Mouse (Mus musculus) embryonic facial prominence, embryonic 14.5 days (tissue): ENCODE data around the gene Chrnd. TPM values are rescaled to one million over a fixed set of nuclear protein-coding genes. Genes with fewer than 3 reads are reported as not detected.

Experiments used
- ATAC-seq: fragments of 200-750 bp; cut with Nextera tagmentation; 2 replicates; pipeline ENCODE4 v1.8.0; 2017; ENCODE audit warnings: low read depth, moderate number of reproducible peaks, moderate TSS enrichment
- DNase-seq: peaks from one replicate; pipeline ENCODE4 v3.0.0-alpha.2; 2015; ENCODE audit warnings: low spot score
- H3K27ac ChIP-seq: fragments of 300-500 bp; sonication (generic); replicated peaks from 2 replicates; pipeline ENCODE4 v1.5.1; 2014; ENCODE audit warnings: low read depth, mild to moderate bottlenecking, low read length, moderate library complexity
- H3K27me3 ChIP-seq: fragments of 300-500 bp; sonication (generic); replicated peaks from 2 replicates; pipeline ENCODE4 v1.6.1; 2014; ENCODE audit warnings: low read length; ENCODE audit not compliant: control insufficient read depth, insufficient read depth
- H3K36me3 ChIP-seq: fragments of 300-500 bp; sonication (generic); 2 replicates; pipeline ENCODE4 v1.6.1; 2014; ENCODE audit warnings: low read length, mixed read lengths; ENCODE audit not compliant: control insufficient read depth, insufficient read depth
- H3K4me1 ChIP-seq: fragments of 300-500 bp; sonication (generic); 2 replicates; pipeline ENCODE4 v1.6.1; 2014; ENCODE audit warnings: antibody characterized with exemption, low read length; ENCODE audit not compliant: control insufficient read depth, insufficient read depth
- H3K4me2 ChIP-seq: fragments of 300-500 bp; sonication (generic); 2 replicates; pipeline ENCODE4 v1.6.1; 2014; ENCODE audit warnings: low read depth, mild to moderate bottlenecking, low read length, moderate library complexity, mixed read lengths
- H3K4me3 ChIP-seq: fragments of 300-500 bp; sonication (generic); 2 replicates; pipeline ENCODE4 v1.5.1; 2014; ENCODE audit warnings: low read depth, mild to moderate bottlenecking, low read length
- H3K9ac ChIP-seq: fragments of 300-500 bp; sonication (generic); 2 replicates; pipeline ENCODE4 v1.6.1; 2014; ENCODE audit warnings: low read depth, mild to moderate bottlenecking, low read length, moderate library complexity, mixed read lengths
- H3K9me3 ChIP-seq: fragments of 300-500 bp; sonication (generic); 2 replicates; pipeline ENCODE4 v1.6.1; 2016; ENCODE audit warnings: low read length; ENCODE audit not compliant: control insufficient read depth
- WGBS: fragments of 180-500 bp; shearing (Covaris S2); extraction: QIAGEN DNeasy Blood & Tissue Kit; methylation state at CpG from one replicate; pipeline ENCODE4 v1.1.7; 2014; 5-methylcytosine and 5-hydroxymethylcytosine counted together
- polyA plus RNA-seq: library from polyadenylated mRNA; unstranded; fragments of >200 nt; fragmentation: Nextera tagmentation; extraction: Ambion mirVana; gene quantifications from 2 replicates; pipeline ENCODE4 v1.2.1, GENCODE M21; 2014

The Chrnd gene
- polyA plus RNA-seq, 1 experiment from 2014 or later = 12.5 TPM

- H3K27me3 ChIP-seq = peaks cover 52% of the 10 kb centered on the region
- 4% methylated on average over 37 of the region's 54 CpGs for WGBS
Observed at GRCm38 (mm10) chr1:87186261-87187036, 4.0 kb upstream of the Chrnd start.

GRCm38 (mm10) chr1:87187037-87187355 is 3.4 kb upstream of the Chrnd start:
- H3K36me3 ChIP-seq = no peaks in the 10 kb centered on the region
- peak overlapping the region; percentile 69 for H3K9ac ChIP-seq
- peak overlapping the region; percentile 58 for H3K4me3 ChIP-seq
- WGBS = 0% methylated on average over 15 of the region's 15 CpGs
- H3K27me3 ChIP-seq = peaks cover 48% of the 10 kb centered on the region
- H3K4me2 ChIP-seq = peak overlapping the region; percentile 98
- peak; percentile 84 for DNase-seq
- H3K27ac ChIP-seq = no peak overlapping the region
- H3K4me1 ChIP-seq = 0 out of 2 replicates have a peak, but pooled peaks cover 4% of the 10 kb centered on the region
- no peaks in the 10 kb centered on the region for H3K9me3 ChIP-seq
- peak; percentile 51 for ATAC-seq

More at GRCm38 (mm10) chr1:87186261-87187036, 4.0 kb upstream of the Chrnd start:
- 0 out of 2 replicates have a peak, but pooled peaks cover 4% of the 10 kb centered on the region for H3K4me1 ChIP-seq
- ATAC-seq (peak; percentile 27), DNase-seq (peak; percentile 29)
- no peaks in the 10 kb centered on the region for H3K9me3 ChIP-seq
- H3K4me2 ChIP-seq = peak overlapping the region; percentile 98
- no peaks in the 10 kb centered on the region for H3K36me3 ChIP-seq
- no peak overlapping the region for H3K27ac ChIP-seq
- peak overlapping the region; percentile 69 for H3K9ac ChIP-seq
- H3K4me3 ChIP-seq = peak overlapping the region; percentile 58

DNA sequence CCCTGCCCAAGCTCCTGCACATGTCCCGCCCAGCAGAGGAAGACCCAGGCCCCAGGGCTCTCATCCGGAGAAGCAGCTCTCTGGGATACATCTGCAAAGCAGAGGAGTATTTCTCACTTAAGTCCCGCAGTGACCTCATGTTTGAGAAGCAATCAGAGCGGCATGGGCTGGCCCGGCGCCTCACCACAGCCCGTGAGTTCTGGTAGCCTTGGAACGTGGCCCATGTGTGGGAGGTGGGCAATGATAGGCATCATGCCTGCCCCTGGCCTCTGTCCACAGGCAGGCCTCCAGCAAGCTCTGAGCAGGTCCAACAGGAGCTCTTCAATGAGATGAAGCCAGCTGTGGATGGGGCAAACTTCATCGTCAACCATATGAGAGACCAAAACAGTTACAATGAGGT is 6.9 kb downstream of the Chrnd start:
- 75% methylated on average over 9 of the region's 9 CpGs for WGBS
- H3K27me3 ChIP-seq = no peaks in the 10 kb centered on the region; the same call in 1 of the 2 replicates
- H3K4me2 ChIP-seq = no peak overlapping the region
- ATAC-seq (no peak), DNase-seq (no peak)
- H3K4me3 ChIP-seq = no peak overlapping the region
- no peak overlapping the region for H3K27ac ChIP-seq
- H3K36me3 ChIP-seq = no peaks in the 10 kb centered on the region
- H3K9me3 ChIP-seq = no peaks in the 10 kb centered on the region
- no peak overlapping the region for H3K9ac ChIP-seq
- no peaks in the 10 kb centered on the region for H3K4me1 ChIP-seq

DNA sequence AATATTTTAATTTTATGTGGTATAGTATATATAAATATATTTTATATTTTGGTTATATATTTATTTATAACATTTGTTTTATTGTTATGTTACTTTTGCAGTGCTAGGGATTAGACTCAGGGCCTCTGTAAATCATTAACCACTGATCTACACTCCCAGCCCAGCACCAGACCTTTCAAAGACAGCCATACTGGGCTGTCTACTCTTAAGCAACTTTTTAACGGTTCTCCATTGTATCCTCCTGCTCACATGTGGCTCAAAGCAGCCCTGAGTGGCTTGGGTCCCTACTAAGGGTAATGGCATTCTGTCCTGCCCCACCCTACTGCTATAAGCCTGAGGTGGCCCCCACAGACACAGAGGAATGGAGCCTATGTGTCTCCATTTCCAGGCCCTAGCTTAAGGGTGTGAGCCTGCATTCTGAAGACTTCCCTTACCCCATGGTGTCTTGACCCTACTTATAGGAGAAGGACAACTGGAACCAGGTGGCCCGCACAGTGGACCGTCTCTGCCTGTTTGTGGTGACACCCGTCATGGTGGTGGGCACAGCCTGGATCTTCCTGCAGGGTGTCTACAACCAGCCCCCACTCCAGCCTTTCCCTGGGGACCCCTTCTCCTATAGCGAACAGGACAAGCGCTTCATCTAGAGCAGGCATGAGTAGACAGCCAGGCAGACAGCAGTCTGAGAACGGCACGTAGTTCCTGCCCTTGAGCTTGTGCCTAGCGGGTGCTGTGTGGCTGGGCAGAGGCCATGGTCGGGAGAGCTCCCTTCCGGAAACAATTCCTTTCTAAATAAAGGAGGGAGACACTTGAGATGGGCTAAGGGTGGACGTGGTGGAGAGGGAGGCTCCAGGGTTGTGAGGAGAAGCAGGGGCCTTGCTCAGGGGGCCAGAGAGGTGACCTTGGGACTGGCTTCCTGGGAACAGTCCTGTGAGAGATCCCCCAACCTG is 8.0 kb downstream of the Chrnd start:
- H3K27ac ChIP-seq = no peak overlapping the region
- 73% methylated on average over 12 of the region's 12 CpGs for WGBS
- H3K4me1 ChIP-seq = no peaks in the 10 kb centered on the region
- H3K9me3 ChIP-seq = no peaks in the 10 kb centered on the region
- no peaks in the 10 kb centered on the region; the same call in 1 of the 2 replicates for H3K27me3 ChIP-seq
- no peak overlapping the region for H3K4me3 ChIP-seq
- H3K36me3 ChIP-seq = no peaks in the 10 kb centered on the region
- DNase-seq = no peak
- ATAC-seq = no peak
- no peak overlapping the region for H3K4me2 ChIP-seq
- H3K9ac ChIP-seq = no peak overlapping the region

DNA sequence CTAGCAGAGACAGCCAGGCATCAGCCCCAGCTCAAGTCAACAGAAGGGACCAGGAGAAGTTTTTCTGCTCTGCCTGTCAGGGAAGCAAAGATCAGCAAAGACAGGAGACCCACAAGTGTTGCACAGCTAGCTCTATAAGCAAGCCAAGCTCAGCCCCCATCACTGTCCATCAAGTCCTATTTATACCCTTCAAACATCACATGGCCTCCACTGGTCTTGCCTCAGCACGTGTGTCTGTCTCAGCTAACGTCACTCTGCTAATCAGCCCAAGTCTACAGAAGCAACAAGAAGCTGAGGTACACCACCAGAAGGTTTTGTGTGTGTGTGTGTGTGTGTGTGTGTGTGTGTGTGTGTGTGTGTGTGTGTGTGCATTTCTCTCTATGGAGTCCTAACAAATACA is 10.4 kb downstream of the Chrnd start:
- 30% methylated on average over 2 of the region's 2 CpGs for WGBS
- Histone ChIP-seq H3K9me3 (no peaks in the 10 kb centered on the region), H3K36me3 (no peaks in the 10 kb centered on the region), H3K4me1 (no peaks in the 10 kb centered on the region), H3K27me3 (peaks cover 3% of the 10 kb centered on the region; the same call in 1 of the 2 replicates), H3K27ac (no peak overlapping the region), H3K4me2 (no peak overlapping the region), H3K4me3 (no peak overlapping the region), H3K9ac (no peak overlapping the region)
- DNase-seq = no peak
- ATAC-seq = no peak

- H3K4me1 ChIP-seq = no peaks in the 10 kb centered on the region
- H3K9me3 ChIP-seq = no peaks in the 10 kb centered on the region
- H3K4me2 ChIP-seq = no peak overlapping the region
- H3K9ac ChIP-seq = no peak overlapping the region
- no peak overlapping the region for H3K4me3 ChIP-seq
- peaks cover 10% of the 10 kb centered on the region; the same call in 1 of the 2 replicates for H3K27me3 ChIP-seq
- H3K36me3 ChIP-seq = no peaks in the 10 kb centered on the region
- WGBS = 50% methylated on average over 1 of the region's 1 CpGs
- DNase-seq (no peak), ATAC-seq (no peak)
- no peak overlapping the region for H3K27ac ChIP-seq
Observed at GRCm38 (mm10) chr1:87201848-87202247, 11.4 kb downstream of the Chrnd start.

DNA sequence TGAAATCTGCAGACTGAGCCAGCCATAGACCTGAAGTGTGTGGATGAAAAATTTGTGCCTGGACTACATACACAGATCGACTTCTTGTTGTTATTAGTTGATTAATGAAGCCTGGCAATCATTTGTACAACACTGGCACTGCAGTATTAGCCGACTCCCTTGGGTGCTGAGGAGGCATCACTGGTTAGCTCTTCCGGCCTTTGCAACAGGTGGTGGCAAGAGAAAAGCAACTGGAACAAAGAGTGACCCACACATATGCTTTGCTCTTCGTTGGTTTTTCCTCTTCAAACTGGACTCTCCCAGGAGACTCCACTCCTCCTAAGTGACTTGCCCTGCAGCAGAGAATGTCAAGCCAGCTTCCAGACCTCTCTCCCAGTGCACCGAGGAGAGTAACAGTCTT is 13.4 kb downstream of the Chrnd start:
- 86% methylated on average over 5 of the region's 5 CpGs for WGBS
- no peaks in the 10 kb centered on the region for H3K36me3 ChIP-seq
- no peaks in the 10 kb centered on the region for H3K9me3 ChIP-seq
- peaks cover 22% of the 10 kb centered on the region; the same call in 1 of the 2 replicates for H3K27me3 ChIP-seq
- H3K4me1 ChIP-seq = no peaks in the 10 kb centered on the region
- H3K9ac ChIP-seq = no peak overlapping the region
- no peak overlapping the region for H3K4me3 ChIP-seq
- H3K4me2 ChIP-seq = no peak overlapping the region
- no peak for DNase-seq
- H3K27ac ChIP-seq = no peak overlapping the region
- no peak for ATAC-seq

- H3K9ac ChIP-seq = no peak within 1 kb of the TSS
- H3K4me1 ChIP-seq = no peaks in the 10 kb centered on the region
- peaks cover 22% of the 10 kb centered on the region; the same call in 1 of the 2 replicates for H3K27me3 ChIP-seq
- WGBS = 86% methylated on average over 7 of the region's 7 CpGs
- H3K36me3 ChIP-seq = no peaks in the 10 kb centered on the region
- DNase-seq (no peak), ATAC-seq (0 out of 2 replicates have a peak, but pooled peaks have one; percentile 8)
- H3K9me3 ChIP-seq = no peaks in the 10 kb centered on the region
- no peak within 1 kb of the TSS for H3K4me3 ChIP-seq
- H3K4me2 ChIP-seq = no peak within 1 kb of the TSS
- no peak within 1 kb of the TSS for H3K27ac ChIP-seq
Observed at GRCm38 (mm10) chr1:87204465-87204864, 14.1 kb downstream of the Chrnd start, which contains the start of gene Chrng. Chrng (plus strand) TSS chr1:87204657.
